Mouse (Mus musculus) ES-Bruce4 (cell line): ENCODE data around the gene Vcam1.

Experiments used
- CTCF ChIP-seq: IDR thresholded peaks from one replicate; pipeline ENCODE4 v1.8.1; 2011; ENCODE audit warnings: low read depth, low read length
- POLR2A ChIP-seq: IDR thresholded peaks from one replicate; pipeline ENCODE4 v1.8.1; 2011; ENCODE audit warnings: low read length; ENCODE audit not compliant: insufficient read depth

DNA sequence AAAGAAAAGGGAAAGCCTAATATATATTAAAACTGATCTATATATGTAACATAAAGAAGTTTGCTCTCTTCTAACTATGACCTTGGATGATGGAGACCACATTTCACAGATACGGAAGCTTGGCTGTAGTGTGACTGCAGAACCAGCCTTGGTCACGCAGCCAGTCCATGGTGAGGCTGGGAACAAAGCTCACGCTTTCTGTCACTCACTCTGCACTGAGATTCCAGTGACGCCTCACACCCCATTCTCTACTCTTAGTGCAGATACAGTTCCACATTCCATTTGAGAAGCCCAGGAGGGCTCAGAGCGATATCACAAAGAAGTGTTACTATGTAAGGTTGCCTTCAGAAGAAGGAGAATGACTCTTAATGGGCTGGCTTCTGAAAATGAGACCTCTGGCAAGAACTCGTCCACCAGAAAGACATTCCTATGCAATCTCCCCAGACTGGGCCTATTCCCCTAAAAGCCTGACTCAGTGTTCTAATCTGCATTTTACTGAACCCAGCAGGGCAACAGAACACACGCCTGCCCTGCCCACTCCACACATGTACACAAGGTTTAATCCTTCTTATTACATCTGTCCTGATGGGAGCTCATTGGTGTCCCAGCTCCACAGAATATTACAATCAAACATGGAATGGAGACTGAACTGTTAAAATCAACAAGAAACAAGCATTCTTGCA, 2.8 kb downstream of the Vcam1 start:
- no peak for TF ChIP-seq CTCF
- TF ChIP-seq POLR2A, result no peak
